Mouse (Mus musculus): Measurements from ENCODE around the gene Tbce. TPM values are rescaled to one million over a fixed set of nuclear protein-coding genes. Genes with fewer than 3 reads are reported as not detected.
"Not testable (repeated sequence)": the region's sequence is repeated elsewhere in the genome, so short reads cannot be mapped to it uniquely, and the experiment has no call there.

Gene Tbce
- total and polyA plus RNA-seq, 2 experiments, result 11.9 to 36.2 TPM

DNA sequence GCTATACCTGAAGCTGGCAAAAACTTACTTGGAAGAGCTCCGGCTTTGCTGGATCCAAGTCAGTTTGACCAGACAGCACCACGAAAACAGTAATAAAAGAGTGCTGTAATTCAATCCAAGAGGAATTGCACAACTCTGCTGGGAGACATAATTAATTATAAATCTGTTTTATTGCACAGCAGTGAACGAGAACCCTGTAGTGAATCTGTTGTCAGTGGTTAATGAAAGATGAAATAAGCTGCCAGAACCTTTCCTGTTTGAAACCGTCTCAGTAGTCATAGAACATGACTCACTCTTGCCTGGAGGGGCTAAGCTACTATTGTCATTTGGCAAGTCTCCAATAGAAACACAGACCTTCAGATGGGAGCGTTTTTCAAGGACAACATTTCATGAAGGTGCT lies 748 bp upstream of the Tbce start:
- no peak for TF ChIP-seq POLR2A (IDR thresholded peaks at IDR 0.05; ENCODE audit: extremely low read depth, insufficient read depth, low read length)
- no peak for TF ChIP-seq CTCF (IDR thresholded peaks at IDR 0.05; ENCODE audit: low read depth, low read length)
- Histone ChIP-seq H3K36me3 (ENCODE audit: control insufficient read depth, insufficient read depth, low read length) (no peaks in the 10 kb centered on the region), H3K4me3 (ENCODE audit: insufficient read depth, low read depth, low read length) (peak overlapping the region; percentile 67), H3K79me2 (ENCODE audit: control insufficient read depth, insufficient read depth, low read length) (peaks cover 3% of the 10 kb centered on the region; the same call in 1 of the 2 replicates), H3K27ac (replicated peaks; ENCODE audit: insufficient read depth, low read depth, low read length) (peak overlapping the region; percentile 26), H3K4me1 (ENCODE audit: control insufficient read depth, insufficient read depth, low read length) (peaks cover 15% of the 10 kb centered on the region), H3K9ac (ENCODE audit: low read depth, low read length) (no peak overlapping the region; the same call in 1 of the 2 replicates), H3K27me3 (ENCODE audit: control insufficient read depth, insufficient read depth, low read length) (no peaks in the 10 kb centered on the region)
- DNase-seq (ENCODE audit: extremely low read depth, low read depth, low spot score), result peak; percentile 78
- 6% methylated on average over 5 of the region's 5 CpGs for WGBS

DNA sequence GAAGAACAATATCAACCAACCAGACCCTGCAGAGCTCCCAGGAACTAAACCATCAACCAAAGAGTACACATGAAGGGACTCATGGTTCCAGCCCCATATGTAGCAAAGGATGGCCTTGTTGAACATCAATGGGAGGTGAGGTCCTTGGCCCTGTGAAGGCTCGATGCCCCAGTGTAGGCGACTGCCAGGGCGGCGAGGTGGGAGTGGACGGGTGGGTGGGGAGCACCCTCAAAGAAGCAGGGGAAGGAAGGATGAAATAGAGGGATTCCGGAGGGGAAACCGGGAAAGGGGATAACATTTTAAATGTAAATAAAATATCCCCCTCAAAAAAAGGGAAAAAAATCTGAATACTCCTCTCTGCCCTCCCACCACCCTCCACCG lies 537 bp downstream of the Tbce start:
- peaks cover 17% of the 10 kb centered on the region for H3K4me1 ChIP-seq (ENCODE audit: control insufficient read depth, insufficient read depth, low read length)
- H3K4me3 ChIP-seq (ENCODE audit: insufficient read depth, low read depth, low read length), result peak overlapping the region; percentile 67
- H3K36me3 ChIP-seq (ENCODE audit: control insufficient read depth, insufficient read depth, low read length), result no peaks in the 10 kb centered on the region
- H3K27ac ChIP-seq (replicated peaks; ENCODE audit: insufficient read depth, low read depth, low read length), result peak overlapping the region; percentile 84; the same call in 1 of the 2 replicates
- WGBS, result 2% methylated on average over 8 of the region's 8 CpGs
- peak overlapping the region; percentile 86 for H3K9ac ChIP-seq (ENCODE audit: low read depth, low read length)
- peaks cover 3% of the 10 kb centered on the region; the same call in 1 of the 2 replicates for H3K79me2 ChIP-seq (ENCODE audit: control insufficient read depth, insufficient read depth, low read length)
- no peak for TF ChIP-seq CTCF (IDR thresholded peaks at IDR 0.05; ENCODE audit: low read depth, low read length)
- no peak for TF ChIP-seq POLR2A (IDR thresholded peaks at IDR 0.05; ENCODE audit: extremely low read depth, insufficient read depth, low read length)
- no peaks in the 10 kb centered on the region for H3K27me3 ChIP-seq (ENCODE audit: control insufficient read depth, insufficient read depth, low read length)
- no peak for DNase-seq (ENCODE audit: extremely low read depth, low read depth, low spot score)

DNA sequence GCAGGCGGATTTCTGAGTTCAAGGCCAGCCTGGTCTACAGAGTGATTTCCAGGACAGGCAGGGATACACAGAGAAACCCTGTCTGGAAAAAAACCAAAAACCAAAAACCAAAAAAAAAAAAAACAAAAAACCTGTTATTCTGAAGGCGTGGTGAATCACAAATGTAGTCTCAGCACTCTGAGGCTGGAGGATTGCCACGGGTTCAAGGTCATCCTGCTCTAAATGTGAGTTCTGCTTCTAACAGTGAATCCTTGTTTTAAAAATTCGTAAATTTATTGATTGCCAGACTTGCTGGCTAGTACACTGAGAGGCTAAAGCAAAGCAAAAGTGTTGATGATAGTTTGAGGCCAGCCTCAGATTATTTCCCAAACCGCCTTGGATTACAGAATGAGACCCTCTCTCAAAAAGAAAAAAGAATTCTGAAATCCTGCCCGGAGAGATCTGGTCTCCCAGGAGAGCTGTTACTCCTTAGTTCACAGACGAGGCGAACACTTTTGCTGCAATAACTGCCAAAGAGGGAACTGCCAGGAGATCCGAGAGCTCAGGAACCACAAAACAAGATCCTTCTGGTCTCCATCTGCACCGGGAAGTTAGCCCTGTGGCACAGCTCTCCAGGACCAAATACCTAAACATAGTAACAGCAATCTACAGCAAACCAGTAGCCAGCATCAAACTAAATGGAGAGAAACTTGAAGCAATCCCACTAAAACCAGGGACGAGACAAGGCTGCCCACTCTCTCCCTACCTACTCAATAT lies 3.4 kb downstream of the Tbce start:
- WGBS, result 48% methylated on average over 11 of the region's 11 CpGs
- TF ChIP-seq POLR2A (IDR thresholded peaks at IDR 0.05; ENCODE audit: extremely low read depth, insufficient read depth, low read length) (no peak), CTCF (IDR thresholded peaks at IDR 0.05; ENCODE audit: low read depth, low read length) (no peak)
- peaks cover 8% of the 10 kb centered on the region; the same call in 1 of the 2 replicates for H3K79me2 ChIP-seq (ENCODE audit: control insufficient read depth, insufficient read depth, low read length)
- peak overlapping the region; percentile 65 for H3K27ac ChIP-seq (replicated peaks; ENCODE audit: insufficient read depth, low read depth, low read length)
- peaks cover 27% of the 10 kb centered on the region for H3K4me1 ChIP-seq (ENCODE audit: control insufficient read depth, insufficient read depth, low read length)
- H3K4me3 ChIP-seq (ENCODE audit: insufficient read depth, low read depth, low read length), result no peak overlapping the region
- peak overlapping the region; percentile 8; the same call in 1 of the 2 replicates for H3K9ac ChIP-seq (ENCODE audit: low read depth, low read length)
- DNase-seq (ENCODE audit: extremely low read depth, low read depth, low spot score), result peak; percentile 82
- no peaks in the 10 kb centered on the region; the same call in 1 of the 2 replicates for H3K36me3 ChIP-seq (ENCODE audit: control insufficient read depth, insufficient read depth, low read length)
- no peaks in the 10 kb centered on the region for H3K27me3 ChIP-seq (ENCODE audit: control insufficient read depth, insufficient read depth, low read length)

DNA sequence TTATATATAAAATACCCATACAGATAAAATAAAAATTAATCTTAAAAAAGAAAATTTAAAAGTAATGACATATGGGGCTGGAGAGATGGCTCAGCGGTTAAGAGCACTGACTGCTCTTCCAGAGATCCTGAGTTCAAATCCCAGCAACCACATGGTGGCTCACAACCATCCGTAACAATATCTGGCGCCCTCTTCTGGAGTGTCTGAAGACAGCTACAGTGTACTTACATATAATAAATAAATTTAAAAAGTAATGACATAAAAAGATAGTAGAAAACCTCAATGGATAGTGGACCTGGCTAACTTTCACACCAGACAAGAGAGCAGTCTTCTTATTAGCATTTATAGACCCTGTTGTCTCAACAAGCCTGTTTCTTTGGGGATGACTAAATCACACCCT lies 4.1 kb downstream of the Tbce start:
- 98% methylated on average over 3 of the region's 3 CpGs for WGBS
- H3K79me2 ChIP-seq (ENCODE audit: control insufficient read depth, insufficient read depth, low read length); H3K9ac ChIP-seq (ENCODE audit: low read depth, low read length); H3K4me3 ChIP-seq (ENCODE audit: insufficient read depth, low read depth, low read length); H3K36me3 ChIP-seq (ENCODE audit: control insufficient read depth, insufficient read depth, low read length); H3K27me3 ChIP-seq (ENCODE audit: control insufficient read depth, insufficient read depth, low read length); H3K27ac ChIP-seq (replicated peaks; ENCODE audit: insufficient read depth, low read depth, low read length); DNase-seq (ENCODE audit: extremely low read depth, low read depth, low spot score): not testable (repeated sequence)
- H3K4me1 ChIP-seq (ENCODE audit: control insufficient read depth, insufficient read depth, low read length), result peaks cover 27% of the 10 kb centered on the region

DNA sequence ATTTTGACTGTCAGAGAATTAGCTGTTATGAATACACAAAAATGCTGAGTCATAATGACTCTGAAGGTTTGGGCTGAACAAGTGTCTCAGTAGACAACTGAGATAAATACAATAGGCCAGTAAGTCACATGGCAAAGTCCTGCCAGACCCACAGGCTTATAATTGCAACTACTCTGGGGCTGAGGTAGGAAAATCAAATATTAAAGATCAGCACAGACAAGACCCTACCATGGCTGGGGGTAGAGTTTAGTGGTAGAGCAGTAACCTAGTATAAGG lies 5.4 kb downstream of the Tbce start:
- Histone ChIP-seq H3K79me2 (ENCODE audit: control insufficient read depth, insufficient read depth, low read length) (peaks cover 8% of the 10 kb centered on the region; the same call in 1 of the 2 replicates), H3K27ac (replicated peaks; ENCODE audit: insufficient read depth, low read depth, low read length) (peak overlapping the region; percentile 43; the same call in 1 of the 2 replicates), H3K9ac (ENCODE audit: low read depth, low read length) (no peak overlapping the region), H3K36me3 (ENCODE audit: control insufficient read depth, insufficient read depth, low read length) (peaks cover 2% of the 10 kb centered on the region), H3K4me3 (ENCODE audit: insufficient read depth, low read depth, low read length) (no peak overlapping the region), H3K4me1 (ENCODE audit: control insufficient read depth, insufficient read depth, low read length) (peaks cover 26% of the 10 kb centered on the region), H3K27me3 (ENCODE audit: control insufficient read depth, insufficient read depth, low read length) (no peaks in the 10 kb centered on the region)
- DNase-seq (ENCODE audit: extremely low read depth, low read depth, low spot score), result peak; percentile 77
- TF ChIP-seq CTCF (IDR thresholded peaks at IDR 0.05; ENCODE audit: low read depth, low read length) (no peak), POLR2A (IDR thresholded peaks at IDR 0.05; ENCODE audit: extremely low read depth, insufficient read depth, low read length) (no peak)

DNA sequence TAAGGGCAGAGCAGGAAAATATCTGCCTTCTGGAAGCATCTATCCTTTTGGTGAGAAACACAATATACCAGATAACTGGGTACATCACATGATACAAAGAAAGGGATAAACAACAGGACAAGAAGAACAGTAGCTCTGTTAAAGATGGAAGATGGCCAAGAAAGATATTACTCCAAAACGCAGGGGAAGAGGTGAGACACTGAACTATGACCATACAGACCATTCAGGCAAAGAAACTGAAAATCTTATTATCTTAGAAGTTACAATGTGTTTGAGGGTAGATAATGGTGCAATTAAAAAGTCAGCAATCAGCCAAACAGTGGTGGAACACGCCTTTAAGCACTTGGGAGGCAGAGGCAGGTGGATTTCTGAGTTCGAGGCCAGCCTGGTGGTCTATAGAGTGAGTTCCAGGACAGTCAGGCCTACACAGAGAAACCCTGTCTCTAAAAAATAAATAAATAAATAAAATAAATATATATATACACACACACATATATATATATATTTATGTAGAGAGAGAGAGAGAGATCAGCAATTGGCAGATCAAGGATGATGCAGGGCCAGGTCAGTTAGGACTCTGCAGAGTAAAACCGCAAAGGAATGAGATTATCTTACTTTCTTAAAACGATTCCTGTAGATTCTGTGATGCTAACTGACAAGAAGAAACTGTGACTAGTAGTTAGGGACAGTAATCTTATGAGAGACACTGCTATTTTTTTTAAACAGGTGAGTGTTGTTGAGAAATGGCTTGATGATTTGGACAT lies 5.9 kb downstream of the Tbce start:
- no peaks in the 10 kb centered on the region for H3K27me3 ChIP-seq (ENCODE audit: control insufficient read depth, insufficient read depth, low read length)
- H3K79me2 ChIP-seq (ENCODE audit: control insufficient read depth, insufficient read depth, low read length), result peaks cover 5% of the 10 kb centered on the region; the same call in 1 of the 2 replicates
- H3K4me3 ChIP-seq (ENCODE audit: insufficient read depth, low read depth, low read length), result no peak overlapping the region
- peak; percentile 55 for DNase-seq (ENCODE audit: extremely low read depth, low read depth, low spot score)
- H3K27ac ChIP-seq (replicated peaks; ENCODE audit: insufficient read depth, low read depth, low read length), result peak overlapping the region; percentile 69; the same call in 1 of the 2 replicates
- peaks cover 4% of the 10 kb centered on the region for H3K36me3 ChIP-seq (ENCODE audit: control insufficient read depth, insufficient read depth, low read length)
- TF ChIP-seq CTCF (IDR thresholded peaks at IDR 0.05; ENCODE audit: low read depth, low read length) (no peak), POLR2A (IDR thresholded peaks at IDR 0.05; ENCODE audit: extremely low read depth, insufficient read depth, low read length) (no peak)
- no peak overlapping the region for H3K9ac ChIP-seq (ENCODE audit: low read depth, low read length)
- WGBS, result 68% methylated on average over 5 of the region's 5 CpGs
- H3K4me1 ChIP-seq (ENCODE audit: control insufficient read depth, insufficient read depth, low read length), result peaks cover 26% of the 10 kb centered on the region
